Mouse (Mus musculus) cerebellum, postnatal 10 days (tissue): ENCODE results near the gene Polr2e.
"Not testable (repeated sequence)": the region's sequence is repeated elsewhere in the genome, so short reads cannot be mapped to it uniquely, and the experiment has no call there.

Source experiments
- DNase-seq, 2 experiments: peaks; one replicate each; pipeline ENCODE4 v3.0.0; 2021; ENCODE audit warnings: mixed read lengths in 2 of 2

Gene Polr2e

GRCm38 (mm10) chr10:80056976-80057682 is 17.5 kb upstream of the Polr2e start:
- DNase-seq: no peak

- no peak for DNase-seq
Observed at GRCm38 (mm10) chr10:80056506-80056905, 16.9 kb upstream of the Polr2e start.

GRCm38 (mm10) chr10:80055891-80056290 is 16.3 kb upstream of the Polr2e start:
- no peak for DNase-seq

- DNase-seq: no peak
Observed at GRCm38 (mm10) chr10:80055364-80055763, 15.8 kb upstream of the Polr2e start.

- peak; percentile 58 to 69 for DNase-seq
Observed at GRCm38 (mm10) chr10:80054911-80055310, 15.3 kb upstream of the Polr2e start.

- peak; percentile 75 to 77 for DNase-seq
Observed at GRCm38 (mm10) chr10:80053831-80054815, 14.5 kb upstream of the Polr2e start.

GRCm38 (mm10) chr10:80053259-80053780 is 13.7 kb upstream of the Polr2e start:
- peak; percentile 99 to 100 for DNase-seq

GRCm38 (mm10) chr10:80052374-80052764 is 12.8 kb upstream of the Polr2e start:
- no peak for DNase-seq

- DNase-seq: no peak
Observed at GRCm38 (mm10) chr10:80051618-80052373, 12.2 kb upstream of the Polr2e start.

- DNase-seq: no peak
Observed at GRCm38 (mm10) chr10:80050885-80051617, 11.5 kb upstream of the Polr2e start.

- DNase-seq: no peak
Observed at GRCm38 (mm10) chr10:80050244-80050643, 10.6 kb upstream of the Polr2e start.

GRCm38 (mm10) chr10:80048834-80049233 is 9.2 kb upstream of the Polr2e start:
- no peak for DNase-seq

- DNase-seq: no peak
Observed at GRCm38 (mm10) chr10:80048396-80048795, 8.8 kb upstream of the Polr2e start.

- no peak for DNase-seq
Observed at GRCm38 (mm10) chr10:80047041-80047565, 7.5 kb upstream of the Polr2e start, which contains the start of gene Gpx4. Gene Gpx4, plus strand, starts transcription at chr10:80047166.

- DNase-seq: no peak
Observed at GRCm38 (mm10) chr10:80045766-80046165, 6.2 kb upstream of the Polr2e start.

- DNase-seq: not testable (repeated sequence)
Observed at GRCm38 (mm10) chr10:80045364-80045763, 5.8 kb upstream of the Polr2e start.

- DNase-seq: no peak
Observed at GRCm38 (mm10) chr10:80044087-80044486, 4.5 kb upstream of the Polr2e start.

- not testable (repeated sequence) for DNase-seq
Observed at GRCm38 (mm10) chr10:80041409-80042060, 1.9 kb upstream of the Polr2e start.

- no peak for DNase-seq
Observed at GRCm38 (mm10) chr10:80036832-80037231, 2.8 kb downstream of the Polr2e start.

GRCm38 (mm10) chr10:80035686-80036085 is 3.9 kb downstream of the Polr2e start:
- DNase-seq: no peak

GRCm38 (mm10) chr10:80035148-80035547 is 4.4 kb downstream of the Polr2e start:
- DNase-seq: no peak
